Mouse (Mus musculus) heart, adult 11 months (tissue): ENCODE results near the gene Kifc5b.
"Not testable (repeated sequence)": the region's sequence is repeated elsewhere in the genome, so short reads cannot be mapped to it uniquely, and the experiment has no call there.

Experiments used
- DNase-seq: peaks from one replicate; pipeline ENCODE4 v3.0.0; 2022

The Kifc5b gene

GRCm38 (mm10) chr17:26972703-26973574, 56.0 kb downstream of the Kifc5b start, which contains the start of gene Zbtb9:
Gene Zbtb9, plus strand, starts transcription at chr17:26973167.
- DNase-seq: peak; percentile 100

- DNase-seq: no peak
Measured at GRCm38 (mm10) chr17:26974547-26974946, 57.7 kb downstream of the Kifc5b start.

- no peak for DNase-seq
Measured at GRCm38 (mm10) chr17:26975415-26975814, 58.5 kb downstream of the Kifc5b start.

- DNase-seq: not testable (repeated sequence)
Measured at GRCm38 (mm10) chr17:26977354-26977753, 60.5 kb downstream of the Kifc5b start.

- DNase-seq: no peak
Measured at GRCm38 (mm10) chr17:26979426-26979825, 62.5 kb downstream of the Kifc5b start.

GRCm38 (mm10) chr17:26981050-26981449, 64.2 kb downstream of the Kifc5b start:
- no peak for DNase-seq
